Mouse (Mus musculus) lung, adult 2 months (tissue): Measurements from ENCODE around the gene Zfp597. TPM values are rescaled to one million over a fixed set of nuclear protein-coding genes. Genes with fewer than 3 reads are reported as not detected.
"Not testable (repeated sequence)": the region's sequence is repeated elsewhere in the genome, so short reads cannot be mapped to it uniquely, and the experiment has no call there.

Experiments
- DNase-seq: peaks from one replicate; pipeline ENCODE4 v3.0.0; 2022
- H3K4me1 ChIP-seq: fragments of 200-500 bp; 2 replicates; pipeline ENCODE4 v1.6.1; 2011; ENCODE audit warnings: low read length; ENCODE audit not compliant: control insufficient read depth, insufficient read depth
- H3K4me3 ChIP-seq: fragments of 200-500 bp; replicated peaks from 2 replicates; pipeline ENCODE3; 2011; ENCODE audit warnings: low read depth, mild to moderate bottlenecking, control low read depth, low read length; ENCODE audit errors: extremely low read depth
- CTCF ChIP-seq: fragments of 200-500 bp; IDR thresholded peaks from 2 replicates; pipeline ENCODE4 v1.5.1; 2011; ENCODE audit warnings: mild to moderate bottlenecking, low read length, control low read depth; ENCODE audit not compliant: insufficient read depth
- POLR2A ChIP-seq: fragments of 200-500 bp; IDR thresholded peaks from 2 replicates; pipeline ENCODE4 v1.6.1; 2011; ENCODE audit warnings: low read depth, mild to moderate bottlenecking, control low read depth, low read length, borderline replicate concordance; ENCODE audit errors: extremely low read depth
- WGBS: fragments of 180-500 bp; shearing (Covaris S2); methylation state at CpG from one replicate; pipeline ENCODE4 v1.1.7; 2018; 5-methylcytosine and 5-hydroxymethylcytosine counted together
- polyA plus RNA-seq: library from polyadenylated mRNA; depleted of rRNA; stranded (reverse); fragments of >200 nt; gene quantifications from 2 replicates; pipeline ENCODE4 v1.2.3, GENCODE M21; 2012

Zfp597 gene
- polyA plus RNA-seq, 1 experiment: 3.5 TPM

DNA sequence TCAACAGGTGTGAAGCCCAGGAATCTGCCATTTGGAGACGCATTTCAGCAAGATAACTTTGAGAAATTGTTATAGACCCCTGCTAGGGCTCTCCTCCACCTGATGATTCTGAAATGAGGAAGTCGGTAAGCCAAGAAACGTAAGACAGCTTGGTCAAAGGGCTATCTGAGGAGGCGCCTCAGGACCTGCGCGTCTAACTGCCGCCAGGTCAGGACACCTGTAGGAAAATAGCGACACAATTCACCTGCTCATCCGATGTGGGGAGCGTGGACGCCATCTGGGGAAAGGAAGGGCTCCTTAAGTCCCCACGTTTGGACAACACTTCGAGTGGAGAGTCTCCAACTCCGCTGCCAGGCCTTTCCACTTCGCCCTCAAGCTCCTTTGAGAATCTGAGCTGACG is 12.5 kb downstream of the Zfp597 start:
- DNase-seq: no peak
- H3K4me1 ChIP-seq: peaks cover 6% of the 10 kb centered on the region
- H3K4me3 ChIP-seq: peak overlapping the region; percentile 78
- WGBS: 3% methylated on average over 16 of the region's 16 CpGs
- TF ChIP-seq POLR2A (no peak), CTCF (no peak)

DNA sequence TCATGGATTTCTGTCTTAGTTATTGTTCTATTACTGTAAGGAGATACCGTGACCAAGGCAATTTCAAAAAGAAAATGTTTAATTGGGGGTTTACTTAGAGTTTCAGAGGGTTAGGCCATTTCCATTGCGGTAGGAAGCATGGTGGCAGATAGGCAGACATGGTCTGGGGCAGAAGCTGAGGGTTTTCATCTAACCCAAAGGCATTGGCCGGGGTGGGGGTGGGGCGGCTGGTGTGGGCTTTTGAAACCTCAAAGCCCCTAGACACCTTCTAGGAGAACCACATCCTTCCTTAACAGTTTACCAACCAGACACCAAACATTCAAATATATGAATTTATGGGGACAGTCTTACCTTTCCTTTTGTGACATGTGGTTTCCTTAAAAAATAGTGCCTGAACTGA is 25.1 kb downstream of the Zfp597 start:
- no peak overlapping the region for H3K4me3 ChIP-seq
- 91% methylated on average over 4 of the region's 4 CpGs for WGBS
- TF ChIP-seq CTCF (no peak), POLR2A (no peak)
- no peak for DNase-seq
- no peaks in the 10 kb centered on the region for H3K4me1 ChIP-seq

DNA sequence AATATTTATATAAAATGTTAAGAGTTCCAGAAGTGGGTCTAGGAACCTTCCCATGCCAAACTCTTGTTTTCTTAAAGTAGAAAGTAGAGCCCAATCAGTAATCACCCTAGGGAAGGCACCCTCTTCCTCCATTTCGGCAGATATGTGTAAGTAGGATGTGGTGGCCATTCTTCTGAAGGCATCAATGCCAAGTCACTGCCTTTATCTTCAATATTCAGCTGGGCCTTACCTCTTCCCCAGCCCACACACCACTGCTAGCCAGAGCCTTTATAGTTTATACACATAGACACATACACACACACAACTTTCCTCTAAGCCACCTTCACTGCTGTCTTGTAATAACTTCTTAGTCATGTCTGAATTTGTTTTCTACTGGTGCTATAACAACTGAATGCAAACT is 28.6 kb downstream of the Zfp597 start:
- Histone ChIP-seq H3K4me1 (no peaks in the 10 kb centered on the region), H3K4me3 (no peak overlapping the region)
- WGBS: 93% methylated on average over 1 of the region's 1 CpGs
- DNase-seq: no peak
- no peak for TF ChIP-seq CTCF
- no peak for TF ChIP-seq POLR2A

DNA sequence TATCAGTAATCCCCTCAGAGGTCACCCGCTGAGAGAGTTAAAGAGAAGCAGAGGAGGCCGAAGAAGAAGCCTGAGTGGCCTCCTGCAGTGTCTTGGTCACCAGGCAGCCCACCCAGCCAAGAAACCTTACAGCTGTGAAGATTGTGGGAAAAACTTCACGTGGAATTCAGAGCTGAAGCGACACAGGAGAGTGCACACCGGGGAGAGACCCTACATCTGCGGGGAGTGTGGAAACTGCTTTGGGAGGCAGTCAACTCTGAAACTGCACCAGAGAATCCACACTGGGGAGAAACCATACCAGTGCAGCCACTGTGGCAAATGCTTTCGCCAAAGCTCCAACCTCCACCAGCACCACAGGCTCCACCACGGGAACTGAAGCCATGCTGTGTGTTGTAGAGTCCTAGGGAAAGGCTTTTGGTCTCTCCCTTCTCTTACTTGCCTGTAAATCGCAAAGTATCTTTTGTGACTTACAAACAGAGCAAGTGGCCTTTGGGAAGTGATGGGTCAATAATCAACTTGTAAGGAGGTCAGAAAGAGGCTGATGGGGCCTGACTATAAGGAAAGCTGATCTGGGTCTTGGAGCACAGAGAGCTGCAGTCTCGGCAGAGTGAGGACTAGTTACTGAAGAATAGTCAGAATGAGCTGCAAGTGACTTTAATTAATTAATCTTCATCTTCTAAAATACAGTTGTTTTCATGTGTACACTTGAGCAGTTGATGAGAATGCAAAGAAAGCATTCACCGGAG is 29.8 kb downstream of the Zfp597 start:
- WGBS: 76% methylated on average over 11 of the region's 11 CpGs
- H3K4me1 ChIP-seq: no peaks in the 10 kb centered on the region
- TF ChIP-seq POLR2A (no peak), CTCF (no peak)
- H3K4me3 ChIP-seq: no peak overlapping the region
- DNase-seq: no peak

DNA sequence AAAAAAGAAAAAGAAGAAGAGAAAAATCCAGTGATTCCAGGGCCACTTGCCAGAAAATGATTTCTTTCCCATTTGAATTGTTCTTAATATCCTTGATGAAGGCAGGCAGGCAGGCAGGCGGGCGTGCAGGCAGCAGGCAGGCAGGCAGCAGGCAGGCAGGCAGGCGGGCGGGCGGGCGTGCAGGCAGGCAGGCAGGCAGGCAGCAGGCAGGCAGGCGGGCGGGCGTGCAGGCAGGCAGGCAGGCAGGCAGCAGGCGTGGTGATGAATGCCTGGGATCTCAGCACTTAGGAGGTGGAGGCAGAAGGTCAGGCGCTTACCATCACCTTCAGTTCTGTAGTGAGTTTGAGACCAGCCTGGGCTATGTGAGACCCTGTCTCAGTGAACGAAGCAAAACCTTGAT is 31.8 kb downstream of the Zfp597 start:
- Histone ChIP-seq H3K4me1 (peaks cover 5% of the 10 kb centered on the region), H3K4me3 (no peak overlapping the region)
- WGBS: 76% methylated on average over 12 of the region's 12 CpGs
- DNase-seq: no peak
- TF ChIP-seq CTCF: no peak
- TF ChIP-seq POLR2A: no peak

DNA sequence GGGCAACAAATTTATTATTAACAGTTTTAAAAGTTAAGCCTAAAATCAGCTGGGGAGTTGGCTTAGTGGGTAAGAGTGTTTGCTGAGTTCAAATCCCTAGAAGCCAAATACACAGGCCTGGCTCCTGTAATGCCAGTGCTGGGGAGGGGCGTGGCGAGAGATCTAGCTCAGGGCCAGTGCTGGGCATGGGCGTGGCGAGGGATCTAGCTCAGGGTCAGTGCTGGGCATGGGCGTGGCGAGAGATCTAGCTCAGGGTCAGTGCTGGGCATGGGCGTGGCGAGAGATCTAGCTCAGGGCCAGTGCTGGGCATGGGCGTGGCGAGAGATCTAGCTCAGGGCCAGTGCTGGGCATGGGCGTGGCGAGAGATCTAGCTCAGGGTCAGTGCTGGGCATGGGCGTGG is 33.1 kb downstream of the Zfp597 start:
- DNase-seq, H3K4me1 ChIP-seq, H3K4me3 ChIP-seq: not testable (repeated sequence)
- 97% methylated on average over 13 of the region's 13 CpGs for WGBS

DNA sequence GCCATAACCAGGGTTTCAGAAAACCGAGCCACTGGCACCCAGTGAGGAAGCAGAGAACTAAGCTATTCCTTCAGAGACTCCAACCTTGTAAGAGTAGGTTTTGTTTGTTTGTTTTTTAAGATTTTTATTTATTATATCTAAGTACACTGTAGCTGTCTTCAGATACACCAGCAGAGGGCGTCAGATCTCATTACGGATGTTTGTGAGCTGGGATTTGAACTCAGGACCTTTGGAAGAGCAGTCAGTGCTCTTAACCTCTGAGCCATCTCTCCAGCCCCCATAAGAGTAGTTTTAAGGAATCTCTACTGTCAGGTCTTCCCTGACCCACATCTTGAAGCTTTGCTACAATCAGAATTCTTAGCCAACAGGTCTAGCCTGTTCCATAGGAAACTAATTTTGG is 35.9 kb downstream of the Zfp597 start:
- TF ChIP-seq CTCF: no peak
- no peak for TF ChIP-seq POLR2A
- H3K4me1 ChIP-seq: peaks cover 5% of the 10 kb centered on the region
- no peak overlapping the region for H3K4me3 ChIP-seq
- WGBS: 78% methylated on average over 3 of the region's 3 CpGs
- no peak for DNase-seq

DNA sequence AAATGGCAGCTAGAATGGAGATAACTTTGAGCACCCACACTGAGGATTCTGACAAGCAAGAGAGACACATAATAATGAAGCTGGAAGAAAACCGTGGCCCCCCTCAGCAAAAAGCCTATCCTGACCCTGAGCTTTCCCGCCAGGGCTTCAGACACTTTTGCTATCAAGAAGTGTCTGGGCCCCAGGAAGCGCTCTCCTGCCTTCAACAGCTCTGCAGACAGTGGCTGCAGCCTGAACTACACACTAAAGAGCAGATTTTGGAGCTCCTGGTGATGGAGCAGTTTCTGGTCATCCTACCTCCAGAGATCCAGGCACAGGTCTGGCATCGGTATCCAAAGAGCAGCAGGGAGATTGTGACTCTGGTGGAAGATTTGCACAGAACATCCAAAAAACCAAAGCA is 36.5 kb downstream of the Zfp597 start:
- peaks cover 5% of the 10 kb centered on the region for H3K4me1 ChIP-seq
- DNase-seq: no peak
- H3K4me3 ChIP-seq: no peak overlapping the region
- no peak for TF ChIP-seq POLR2A
- TF ChIP-seq CTCF: no peak
- 73% methylated on average over 4 of the region's 4 CpGs for WGBS

DNA sequence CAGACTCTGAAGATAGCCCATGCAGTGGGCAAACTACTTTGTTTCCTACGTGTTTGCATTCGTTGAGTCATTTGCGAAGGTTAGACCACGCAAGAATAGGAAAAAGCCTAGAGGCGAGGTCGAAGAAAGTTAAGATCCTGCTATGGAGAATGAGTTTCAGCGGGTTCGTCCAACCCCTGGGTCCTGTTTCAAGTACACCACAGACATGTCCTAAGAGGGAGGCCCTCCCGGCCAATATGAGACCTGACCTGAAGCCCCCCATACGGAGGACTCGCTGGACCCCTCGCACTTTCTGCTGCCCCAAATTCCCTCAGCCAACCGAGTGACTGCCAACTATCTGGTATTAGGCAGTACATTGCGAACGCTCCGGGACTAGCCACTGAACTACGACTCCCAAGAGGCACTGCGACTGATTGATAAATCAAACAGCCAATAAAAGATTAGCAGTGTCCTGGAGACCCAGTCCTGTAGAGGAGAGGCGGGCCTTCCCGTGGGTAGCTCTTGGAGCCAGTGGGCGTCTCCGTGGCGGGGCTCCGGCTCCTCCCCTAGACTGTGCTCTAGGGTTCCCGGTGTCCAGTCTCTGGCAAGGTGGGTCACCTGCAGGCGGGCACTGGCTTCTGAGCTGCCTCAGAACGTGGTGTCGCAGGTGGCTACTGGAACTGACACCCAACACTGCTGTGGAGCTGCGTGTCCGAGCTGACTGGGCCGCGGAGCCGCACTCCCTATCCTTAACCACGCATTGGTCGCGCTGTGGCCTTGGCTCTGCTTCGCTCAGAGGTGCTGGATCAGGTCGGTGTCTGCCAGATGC is 37.4 kb downstream of the Zfp597 start, which contains the start of gene Zfp174:
Zfp174 (plus strand) TSS at position 558 of the 808 bp plus-strand sequence.
- TF ChIP-seq CTCF (no peak), POLR2A (peak; percentile 49; the same call in 1 of the 2 replicates)
- DNase-seq: peak; percentile 94
- 3% methylated on average over 38 of the region's 38 CpGs for WGBS
- Histone ChIP-seq H3K4me3 (peak within 1 kb of the TSS; percentile 71), H3K4me1 (peaks cover 5% of the 10 kb centered on the region)

DNA sequence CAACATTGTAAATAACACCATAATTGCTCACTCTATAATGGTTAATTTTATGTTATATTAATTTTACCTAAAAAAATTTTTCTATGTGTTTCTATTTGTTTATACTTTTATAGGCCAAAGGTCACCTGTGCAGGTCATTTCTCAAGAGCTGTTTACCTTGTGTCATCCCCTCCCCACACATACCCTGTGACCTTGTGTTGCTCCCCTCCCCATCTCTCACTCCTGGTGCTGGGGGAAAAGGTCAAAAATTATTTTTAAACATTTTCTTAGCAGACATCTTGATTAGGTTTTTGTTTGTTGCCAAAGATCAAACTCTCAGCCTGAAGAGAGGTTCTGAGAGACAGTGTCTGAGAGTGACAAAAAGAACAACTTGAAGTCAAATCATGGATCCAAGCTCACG is 40.6 kb downstream of the Zfp597 start:
- DNase-seq: no peak
- no peak overlapping the region for H3K4me3 ChIP-seq
- WGBS: 77% methylated on average over 1 of the region's 1 CpGs
- TF ChIP-seq POLR2A (no peak), CTCF (no peak)
- peaks cover 5% of the 10 kb centered on the region for H3K4me1 ChIP-seq
